Mouse (Mus musculus): ENCODE results near the gene Timp4. TPM values are rescaled to one million over a fixed set of nuclear protein-coding genes. Genes with fewer than 3 reads are reported as not detected.
A peak's percentile ranks its signal among the peaks of the same experiment; 100 is the strongest.

Gene Timp4
- 1.5 and 2.0 TPM in 2 replicates for polyA plus RNA-seq (2012; rRNA removed)

- Histone ChIP-seq H3K4me3 (ENCODE audit: control insufficient read depth, low read depth, low read length) (peak within 1 kb of the TSS; percentile 77), H3K4me1 (ENCODE audit: control insufficient read depth, insufficient read depth, low read length) (peaks cover 5% of the 10 kb centered on the region), H3K27ac (ENCODE audit: control insufficient read depth, insufficient read depth, low read depth, low read length) (no peak within 1 kb of the TSS)
These were observed at the start of gene Timp4 for GRCm38 (mm10) chr6:115252099-115252873. Gene Timp4 (minus strand): TSS chr6:115252205.

GRCm38 (mm10) chr6:115293877-115294276 lies 41.9 kb upstream of the Timp4 start:
- Histone ChIP-seq H3K4me3 (ENCODE audit: control insufficient read depth, low read depth, low read length) (no peak overlapping the region), H3K4me1 (ENCODE audit: control insufficient read depth, insufficient read depth, low read length) (no peaks in the 10 kb centered on the region), H3K36me3 (ENCODE audit: control insufficient read depth, insufficient read depth, low read length) (no peaks in the 10 kb centered on the region), H3K27ac (ENCODE audit: control insufficient read depth, insufficient read depth, low read depth, low read length) (no peak overlapping the region), H3K27me3 (ENCODE audit: control insufficient read depth, insufficient read depth, low read length) (no peaks in the 10 kb centered on the region)
- TF ChIP-seq CTCF (IDR thresholded peaks at IDR 0.05; ENCODE audit: control insufficient read depth, insufficient read depth, insufficient replicate concordance, low read depth, low read length) (no peak), POLR2A (IDR thresholded peaks at IDR 0.05; ENCODE audit: control insufficient read depth, low read depth, low read length) (no peak)

More at GRCm38 (mm10) chr6:115252099-115252873, at the start of gene Timp4:
- H3K27me3 ChIP-seq (ENCODE audit: control insufficient read depth, insufficient read depth, low read length), result no peaks in the 10 kb centered on the region
- no peak for TF ChIP-seq POLR2A (IDR thresholded peaks at IDR 0.05; ENCODE audit: control insufficient read depth, low read depth, low read length)
- no peak for TF ChIP-seq CTCF (IDR thresholded peaks at IDR 0.05; ENCODE audit: control insufficient read depth, insufficient read depth, insufficient replicate concordance, low read depth, low read length)
- H3K36me3 ChIP-seq (ENCODE audit: control insufficient read depth, insufficient read depth, low read length), result no peaks in the 10 kb centered on the region

GRCm38 (mm10) chr6:115292621-115293020 lies 40.6 kb upstream of the Timp4 start:
- H3K27me3 ChIP-seq (ENCODE audit: control insufficient read depth, insufficient read depth, low read length), result no peaks in the 10 kb centered on the region
- H3K4me1 ChIP-seq (ENCODE audit: control insufficient read depth, insufficient read depth, low read length), result no peaks in the 10 kb centered on the region
- TF ChIP-seq CTCF (IDR thresholded peaks at IDR 0.05; ENCODE audit: control insufficient read depth, insufficient read depth, insufficient replicate concordance, low read depth, low read length) (no peak), POLR2A (IDR thresholded peaks at IDR 0.05; ENCODE audit: control insufficient read depth, low read depth, low read length) (no peak)
- no peak overlapping the region for H3K4me3 ChIP-seq (ENCODE audit: control insufficient read depth, low read depth, low read length)
- no peaks in the 10 kb centered on the region for H3K36me3 ChIP-seq (ENCODE audit: control insufficient read depth, insufficient read depth, low read length)
- no peak overlapping the region for H3K27ac ChIP-seq (ENCODE audit: control insufficient read depth, insufficient read depth, low read depth, low read length)

- Histone ChIP-seq H3K4me3 (ENCODE audit: control insufficient read depth, low read depth, low read length) (no peak overlapping the region), H3K36me3 (ENCODE audit: control insufficient read depth, insufficient read depth, low read length) (no peaks in the 10 kb centered on the region), H3K4me1 (ENCODE audit: control insufficient read depth, insufficient read depth, low read length) (no peaks in the 10 kb centered on the region), H3K27ac (ENCODE audit: control insufficient read depth, insufficient read depth, low read depth, low read length) (no peak overlapping the region), H3K27me3 (ENCODE audit: control insufficient read depth, insufficient read depth, low read length) (no peaks in the 10 kb centered on the region)
- no peak for TF ChIP-seq CTCF (IDR thresholded peaks at IDR 0.05; ENCODE audit: control insufficient read depth, insufficient read depth, insufficient replicate concordance, low read depth, low read length)
- TF ChIP-seq POLR2A (IDR thresholded peaks at IDR 0.05; ENCODE audit: control insufficient read depth, low read depth, low read length), result no peak
These were observed 39.8 kb upstream of the Timp4 start for GRCm38 (mm10) chr6:115291823-115292222.

GRCm38 (mm10) chr6:115291068-115291467 lies 39.1 kb upstream of the Timp4 start:
- Histone ChIP-seq H3K36me3 (ENCODE audit: control insufficient read depth, insufficient read depth, low read length) (no peaks in the 10 kb centered on the region), H3K4me1 (ENCODE audit: control insufficient read depth, insufficient read depth, low read length) (no peaks in the 10 kb centered on the region)
- no peak for TF ChIP-seq POLR2A (IDR thresholded peaks at IDR 0.05; ENCODE audit: control insufficient read depth, low read depth, low read length)
- no peak for TF ChIP-seq CTCF (IDR thresholded peaks at IDR 0.05; ENCODE audit: control insufficient read depth, insufficient read depth, insufficient replicate concordance, low read depth, low read length)

GRCm38 (mm10) chr6:115290561-115290960 lies 38.6 kb upstream of the Timp4 start:
- no peaks in the 10 kb centered on the region for H3K27me3 ChIP-seq (ENCODE audit: control insufficient read depth, insufficient read depth, low read length)
- no peaks in the 10 kb centered on the region for H3K4me1 ChIP-seq (ENCODE audit: control insufficient read depth, insufficient read depth, low read length)
- no peaks in the 10 kb centered on the region for H3K36me3 ChIP-seq (ENCODE audit: control insufficient read depth, insufficient read depth, low read length)
- no peak overlapping the region for H3K27ac ChIP-seq (ENCODE audit: control insufficient read depth, insufficient read depth, low read depth, low read length)
- H3K4me3 ChIP-seq (ENCODE audit: control insufficient read depth, low read depth, low read length), result no peak overlapping the region
- TF ChIP-seq CTCF (IDR thresholded peaks at IDR 0.05; ENCODE audit: control insufficient read depth, insufficient read depth, insufficient replicate concordance, low read depth, low read length) (no peak), POLR2A (IDR thresholded peaks at IDR 0.05; ENCODE audit: control insufficient read depth, low read depth, low read length) (no peak)

More at GRCm38 (mm10) chr6:115291068-115291467, 39.1 kb upstream of the Timp4 start:
- Histone ChIP-seq H3K27ac (ENCODE audit: control insufficient read depth, insufficient read depth, low read depth, low read length) (no peak overlapping the region), H3K4me3 (ENCODE audit: control insufficient read depth, low read depth, low read length) (no peak overlapping the region), H3K27me3 (ENCODE audit: control insufficient read depth, insufficient read depth, low read length) (no peaks in the 10 kb centered on the region)

GRCm38 (mm10) chr6:115288223-115288622 lies 36.2 kb upstream of the Timp4 start:
- Histone ChIP-seq H3K4me1 (ENCODE audit: control insufficient read depth, insufficient read depth, low read length) (no peaks in the 10 kb centered on the region), H3K27ac (ENCODE audit: control insufficient read depth, insufficient read depth, low read depth, low read length) (no peak overlapping the region), H3K27me3 (ENCODE audit: control insufficient read depth, insufficient read depth, low read length) (no peaks in the 10 kb centered on the region), H3K4me3 (ENCODE audit: control insufficient read depth, low read depth, low read length) (no peak overlapping the region), H3K36me3 (ENCODE audit: control insufficient read depth, insufficient read depth, low read length) (no peaks in the 10 kb centered on the region)
- TF ChIP-seq CTCF (IDR thresholded peaks at IDR 0.05; ENCODE audit: control insufficient read depth, insufficient read depth, insufficient replicate concordance, low read depth, low read length) (no peak), POLR2A (IDR thresholded peaks at IDR 0.05; ENCODE audit: control insufficient read depth, low read depth, low read length) (no peak)
